Mouse (Mus musculus) gastrocnemius, postnatal 10 days (tissue): ENCODE data around the gene Rbm48. TPM values are rescaled to one million over a fixed set of nuclear protein-coding genes. Genes with fewer than 3 reads are reported as not detected.
"Not testable (repeated sequence)": the region's sequence is repeated elsewhere in the genome, so short reads cannot be mapped to it uniquely, and the experiment has no call there.

Source experiments
- DNase-seq: peaks from one replicate; pipeline ENCODE4 v3.0.0; 2021; ENCODE audit warnings: mixed read lengths
- long read RNA-seq, 2 experiments: library from polyadenylated mRNA; stranded (forward); transcript quantifications; one replicate each; pipeline ENCODE4 v2.0.0; 2021
- total RNA-seq, 2 experiments: library from RNA; stranded (reverse); gene quantifications; 2 replicates each; pipeline ENCODE4 v1.2.3; 2021

The Rbm48 gene
- 1 to 10 TPM; 4.5 to 7.3 TPM for total RNA-seq
- long read RNA-seq, experiment 1, transcript Rbm48-201 (5 exons, 2,368 nt) = major isoform, 5 of 7 reads
- long read RNA-seq, experiment 1, partial matches to known transcripts = 0 of 7 reads
- long read RNA-seq, experiment 1, other reads (novel, unspliced or antisense) = 1 of 7 reads
- long read RNA-seq, experiment 2, partial matches to known transcripts = 0 of 2 reads
- long read RNA-seq, experiment 2, other reads (novel, unspliced or antisense) = 0 of 2 reads

- DNase-seq = peak; percentile 78
Measured at GRCm38 (mm10) chr5:3596399-3596766, at the start of gene Rbm48. Gene Rbm48, minus strand, starts transcription at chr5:3596585.

- DNase-seq = no peak
Measured at GRCm38 (mm10) chr5:3645326-3645725, 48.9 kb upstream of the Rbm48 start.

- DNase-seq = no peak
Measured at GRCm38 (mm10) chr5:3644621-3645020, 48.2 kb upstream of the Rbm48 start.

- DNase-seq = no peak
Measured at GRCm38 (mm10) chr5:3635286-3635685, 38.9 kb upstream of the Rbm48 start.

DNA sequence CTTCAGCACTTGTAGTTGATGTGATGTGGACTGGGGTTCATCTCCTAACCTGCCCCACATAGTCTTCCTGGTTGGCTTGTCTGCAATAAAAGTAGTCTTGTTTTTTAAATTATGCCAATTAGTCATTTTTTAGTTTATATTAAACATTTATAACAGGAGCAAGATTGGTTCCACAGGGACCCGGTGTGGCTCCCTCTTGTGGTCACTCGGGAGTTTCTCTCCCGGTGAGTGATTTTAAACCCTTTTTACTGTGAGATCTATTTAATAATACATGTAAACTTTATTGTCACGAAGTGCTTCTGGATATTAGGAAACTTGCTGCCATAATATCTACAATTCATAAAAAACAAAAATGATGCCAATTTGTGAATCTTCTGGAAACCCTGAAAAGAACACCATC, 37.6 kb upstream of the Rbm48 start:
- no peak for DNase-seq

- DNase-seq = no peak
Measured at GRCm38 (mm10) chr5:3633315-3633714, 36.9 kb upstream of the Rbm48 start.

- no peak for DNase-seq
Measured at GRCm38 (mm10) chr5:3632285-3632684, 35.9 kb upstream of the Rbm48 start.

- DNase-seq = no peak
Measured at GRCm38 (mm10) chr5:3631512-3632271, 35.3 kb upstream of the Rbm48 start.

- DNase-seq = no peak
Measured at GRCm38 (mm10) chr5:3630055-3630454, 33.7 kb upstream of the Rbm48 start.

GRCm38 (mm10) chr5:3620486-3620885, 24.1 kb upstream of the Rbm48 start:
- DNase-seq = no peak

GRCm38 (mm10) chr5:3611835-3612234, 15.4 kb upstream of the Rbm48 start:
- DNase-seq = not testable (repeated sequence)

- no peak for DNase-seq
Measured at GRCm38 (mm10) chr5:3609241-3609640, 12.9 kb upstream of the Rbm48 start.

GRCm38 (mm10) chr5:3607114-3607513, 10.7 kb upstream of the Rbm48 start:
- DNase-seq = no peak

GRCm38 (mm10) chr5:3600790-3601189, 4.4 kb upstream of the Rbm48 start:
- DNase-seq = no peak

DNA sequence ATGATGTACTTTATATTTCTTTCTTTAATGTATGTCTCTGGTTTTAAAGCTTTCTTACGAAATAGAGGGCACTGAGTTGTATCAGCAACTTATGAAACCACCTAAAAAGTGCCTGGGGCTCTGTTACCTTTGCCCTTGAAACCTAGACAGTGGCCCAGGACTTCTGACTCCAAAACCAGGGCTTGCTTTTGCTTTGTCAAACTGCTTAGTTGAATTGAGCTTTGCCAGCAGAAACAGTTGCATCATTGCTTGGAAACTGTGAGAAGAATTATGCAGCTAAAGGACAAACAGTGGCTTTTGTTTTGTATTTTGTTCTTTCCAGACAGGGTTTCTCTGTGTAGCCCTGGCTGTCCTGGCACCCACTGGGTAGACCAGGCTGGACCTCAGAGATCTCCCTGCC, 3.9 kb upstream of the Rbm48 start:
- DNase-seq = no peak

DNA sequence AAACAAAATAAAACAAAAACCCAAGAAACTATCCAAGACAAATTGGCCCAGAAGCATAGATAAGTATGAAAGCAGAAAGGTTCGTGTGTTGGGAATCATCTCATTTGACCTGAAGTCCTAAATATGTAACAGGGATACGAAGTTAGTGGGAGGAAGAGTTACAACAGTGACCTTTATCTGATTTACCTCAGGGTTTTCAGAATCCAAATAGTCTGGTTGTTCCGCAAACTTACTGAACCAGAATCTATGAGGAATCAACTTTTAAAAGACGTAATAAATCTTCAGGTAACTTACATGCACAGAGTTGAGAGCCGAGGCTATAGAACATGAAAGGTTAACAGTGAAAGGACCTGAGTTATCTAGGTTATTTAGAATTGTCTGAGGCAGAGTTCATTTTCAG, 2.4 kb upstream of the Rbm48 start:
- no peak for DNase-seq

DNA sequence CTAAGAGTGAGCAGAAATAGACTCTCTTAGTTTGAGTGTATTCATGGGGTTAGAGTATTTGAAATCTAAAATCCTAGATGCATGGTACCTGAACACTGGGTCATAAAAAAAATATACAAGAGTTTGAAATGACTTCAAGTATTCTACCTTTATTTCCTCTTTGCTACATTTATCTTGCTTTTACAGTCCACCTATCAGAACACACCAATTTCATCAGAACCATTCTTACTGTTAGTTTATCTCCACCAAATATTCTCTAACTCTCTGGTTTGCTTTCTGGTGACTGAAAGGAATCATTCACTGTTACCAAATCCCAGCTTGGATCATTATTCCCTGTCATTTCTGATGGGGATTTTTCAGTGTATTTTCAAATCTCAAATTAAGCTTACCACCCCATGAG, 786 bp upstream of the Rbm48 start:
- no peak for DNase-seq

DNA sequence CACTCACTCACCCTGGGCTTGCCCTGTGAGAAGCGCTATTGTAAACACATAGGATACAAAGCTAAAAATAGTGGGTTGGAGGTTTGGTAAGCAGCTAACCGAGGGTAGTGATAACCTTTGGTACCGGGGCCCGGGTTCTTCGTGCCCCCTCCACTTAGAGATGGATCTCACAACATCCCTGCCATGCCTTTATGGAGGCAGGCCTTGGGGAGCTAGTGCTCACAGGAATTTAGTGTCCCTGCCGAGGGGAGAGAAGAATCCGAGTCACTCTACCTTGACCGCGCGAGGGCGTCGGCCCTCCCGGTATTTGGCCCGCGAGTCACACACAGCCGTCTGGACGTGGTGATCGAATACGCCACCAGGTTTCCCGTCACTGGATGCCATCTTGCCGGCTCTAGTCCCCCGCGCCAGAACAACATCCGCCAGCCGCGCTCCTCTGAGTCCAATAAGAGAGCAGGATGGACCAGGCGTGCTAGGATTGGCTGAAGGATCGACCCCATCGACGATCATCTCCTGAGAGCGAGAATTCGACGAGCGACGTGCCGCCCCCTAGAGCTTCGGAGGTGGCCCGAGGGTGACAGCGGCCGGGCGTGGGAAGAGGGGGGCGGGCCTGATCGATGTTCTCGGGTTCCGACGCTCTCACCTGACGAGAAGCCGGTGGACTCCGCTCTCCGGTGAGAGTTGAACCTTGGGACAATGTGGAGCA, 539 bp downstream of the Rbm48 start, which contains the start of gene Pex1:
Pex1 (plus strand) TSS at position 374 of the 706 bp plus-strand sequence.
- DNase-seq = peak; percentile 90

GRCm38 (mm10) chr5:3579066-3579465, 17.3 kb downstream of the Rbm48 start:
- DNase-seq = no peak

GRCm38 (mm10) chr5:3577939-3578338, 18.4 kb downstream of the Rbm48 start:
- DNase-seq = no peak

GRCm38 (mm10) chr5:3574825-3575224, 21.6 kb downstream of the Rbm48 start:
- DNase-seq = no peak

GRCm38 (mm10) chr5:3571266-3571665, 25.1 kb downstream of the Rbm48 start, which contains the start of gene 1700109H08Rik:
Gene 1700109H08Rik, plus strand, starts transcription at chr5:3571566.
- DNase-seq = no peak

DNA sequence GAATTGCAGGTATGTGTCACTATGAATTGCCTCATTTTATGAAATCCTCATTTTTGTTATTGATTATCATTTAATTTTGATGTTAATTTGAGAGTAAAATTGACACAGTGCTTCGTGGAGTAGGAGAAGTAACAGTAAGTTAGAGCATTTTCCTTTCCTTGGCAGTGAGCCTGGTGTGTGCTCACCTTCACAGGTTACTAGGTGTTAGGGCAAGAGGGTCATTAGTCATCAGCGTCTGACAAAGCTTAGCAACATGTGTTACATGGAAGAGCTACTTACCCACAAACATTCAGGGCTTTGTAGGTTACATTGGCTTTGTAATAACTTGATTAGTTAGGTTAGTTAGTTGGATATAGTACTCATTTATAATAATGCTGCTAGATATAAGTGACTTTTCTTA, 42.2 kb downstream of the Rbm48 start:
- DNase-seq = no peak
